Mouse (Mus musculus) erythroblast, embryonic 14.5 days (primary cell): ENCODE data around the gene Tacstd2. TPM values are rescaled to one million over a fixed set of nuclear protein-coding genes. Genes with fewer than 3 reads are reported as not detected.
"Not testable (repeated sequence)": the region's sequence is repeated elsewhere in the genome, so short reads cannot be mapped to it uniquely, and the experiment has no call there.

ENCODE experiments used
- H3K27me3 ChIP-seq: 2 replicates; pipeline ENCODE4 v1.6.1; 2012; ENCODE audit warnings: inconsistent platforms; ENCODE audit not compliant: control insufficient read depth
- H3K36me3 ChIP-seq: 2 replicates; pipeline ENCODE4 v1.6.1; 2012; ENCODE audit warnings: mild to moderate bottlenecking, inconsistent platforms; ENCODE audit not compliant: control insufficient read depth
- H3K4me1 ChIP-seq: 2 replicates; pipeline ENCODE4 v1.6.1; 2012; ENCODE audit warnings: inconsistent platforms; ENCODE audit not compliant: control insufficient read depth
- H3K4me3 ChIP-seq: replicated peaks from 2 replicates; pipeline ENCODE3; 2012; ENCODE audit warnings: moderate library complexity, mild to moderate bottlenecking, inconsistent platforms
- H3K9me3 ChIP-seq: 2 replicates; pipeline ENCODE4 v1.6.1; 2012; ENCODE audit warnings: low read length, inconsistent platforms, mixed read lengths; ENCODE audit not compliant: control insufficient read depth
- GATA1 ChIP-seq: IDR thresholded peaks from 2 replicates; pipeline ENCODE4 v1.6.1; 2012; ENCODE audit warnings: low read length, inconsistent platforms, mixed read lengths
- TAL1 ChIP-seq: IDR thresholded peaks from 3 replicates; pipeline ENCODE4 v1.6.1; 2012; ENCODE audit warnings: low read length, inconsistent platforms, mixed read lengths
- polyA plus RNA-seq: library from polyadenylated mRNA; stranded (reverse); fragments of >175 nt; gene quantifications from 2 replicates; pipeline ENCODE4 v1.2.3, GENCODE M21; 2012

Tacstd2 gene
- polyA plus RNA-seq, 1 experiment: not detected

GRCm38 (mm10) chr6:67530992-67531821 lies 4.4 kb downstream of the Tacstd2 start:
- TF ChIP-seq GATA1 (no peak), TAL1 (no peak)
- no peaks in the 10 kb centered on the region; the same call in 1 of the 2 replicates for H3K9me3 ChIP-seq
- no peaks in the 10 kb centered on the region for H3K4me1 ChIP-seq
- H3K27me3 ChIP-seq: peaks cover 51% of the 10 kb centered on the region
- H3K4me3 ChIP-seq: no peak overlapping the region
- H3K36me3 ChIP-seq: no peaks in the 10 kb centered on the region

DNA sequence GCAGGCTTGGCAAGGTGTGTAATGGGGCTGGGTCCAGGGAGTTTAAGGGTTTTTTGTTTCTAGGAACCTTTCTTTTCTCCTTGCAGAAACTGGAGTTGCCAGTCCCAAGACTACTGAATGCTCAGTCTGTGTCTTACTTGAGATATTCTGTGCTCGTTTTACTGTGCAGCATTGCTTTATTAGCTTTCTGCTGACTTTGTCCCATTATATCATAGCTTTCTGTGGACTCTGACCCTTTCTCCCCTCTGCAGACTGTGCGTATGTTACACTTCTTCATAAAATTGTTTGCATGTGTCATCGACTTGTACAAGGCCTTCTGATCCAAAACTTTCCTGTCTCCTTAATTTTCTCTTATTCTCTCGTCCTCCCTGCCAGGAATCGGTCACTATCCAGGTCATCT lies 9.2 kb downstream of the Tacstd2 start:
- TF ChIP-seq GATA1: no peak
- TF ChIP-seq TAL1: no peak
- H3K9me3 ChIP-seq: no peaks in the 10 kb centered on the region
- H3K4me3 ChIP-seq: no peak overlapping the region
- peaks cover 2% of the 10 kb centered on the region; the same call in 1 of the 2 replicates for H3K27me3 ChIP-seq
- no peaks in the 10 kb centered on the region for H3K4me1 ChIP-seq
- no peaks in the 10 kb centered on the region for H3K36me3 ChIP-seq

DNA sequence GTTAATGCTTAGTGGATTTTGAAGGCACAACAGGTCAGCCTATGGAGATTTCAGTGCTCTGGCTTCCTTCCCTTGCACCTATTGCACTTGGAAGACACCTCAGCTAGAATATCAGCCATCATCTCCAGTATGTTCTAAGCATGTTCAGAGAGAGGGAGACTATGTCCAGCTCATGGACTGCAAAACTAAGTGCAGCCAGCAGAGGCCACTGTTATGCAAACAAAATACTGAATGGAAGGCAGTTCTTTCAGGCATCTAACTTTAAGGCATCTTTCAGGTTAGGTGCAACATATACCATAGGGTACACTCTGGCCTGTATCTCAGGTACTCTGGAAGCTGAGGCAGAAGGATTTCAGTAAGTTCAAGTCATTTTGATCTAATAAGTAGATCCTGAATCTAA lies 24.8 kb downstream of the Tacstd2 start:
- Histone ChIP-seq H3K36me3 (no peaks in the 10 kb centered on the region), H3K4me1 (no peaks in the 10 kb centered on the region), H3K4me3 (no peak overlapping the region), H3K9me3 (no peaks in the 10 kb centered on the region), H3K27me3 (no peaks in the 10 kb centered on the region)
- TF ChIP-seq TAL1 (no peak), GATA1 (no peak)

DNA sequence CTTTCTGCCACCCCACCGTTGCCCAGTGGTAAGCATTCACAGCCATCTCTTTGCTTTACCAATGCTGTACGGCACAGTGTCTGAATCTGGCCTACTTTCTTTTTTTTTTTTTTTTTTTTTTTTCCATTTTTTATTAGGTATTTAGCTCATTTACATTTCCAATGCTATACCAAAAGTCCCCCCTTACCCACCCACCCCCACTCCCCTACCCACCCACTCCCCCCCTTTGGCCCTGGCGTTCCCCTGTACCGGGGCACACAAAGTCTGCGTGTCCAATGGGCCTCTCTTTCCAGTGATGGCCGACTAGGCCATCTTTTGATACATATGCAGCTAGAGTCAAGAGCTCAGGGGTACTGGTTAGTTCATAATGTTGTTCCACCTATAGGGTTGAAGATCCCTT lies 33.7 kb downstream of the Tacstd2 start:
- H3K4me3 ChIP-seq, H3K4me1 ChIP-seq, H3K36me3 ChIP-seq, H3K9me3 ChIP-seq, H3K27me3 ChIP-seq: not testable (repeated sequence)

- TF ChIP-seq TAL1: no peak
- TF ChIP-seq GATA1: no peak
- Histone ChIP-seq H3K36me3 (no peaks in the 10 kb centered on the region), H3K27me3 (no peaks in the 10 kb centered on the region), H3K9me3 (no peaks in the 10 kb centered on the region), H3K4me3 (no peak within 1 kb of the TSS), H3K4me1 (no peaks in the 10 kb centered on the region)
These were observed 43.8 kb downstream of the Tacstd2 start, which contains the start of gene Il23r for GRCm38 (mm10) chr6:67491755-67492154. TSS of gene Il23r (minus strand) at chr6:67491855.

Other genes starting within 250 kb of the Tacstd2 start
- gene Il12rb2, start 159.6 kb downstream of the Tacstd2 start, polyA plus RNA-seq: not detected in 2 replicates
- 0.01 TPM in 1 of 2 replicates, not detected in the other for gene Il23r, start 43.9 kb downstream of the Tacstd2 start, polyA plus RNA-seq